Mouse (Mus musculus) kidney, postnatal 0 days (tissue): ENCODE data around the gene Rprd2. TPM values are rescaled to one million over a fixed set of nuclear protein-coding genes. Genes with fewer than 3 reads are reported as not detected.
"Not testable (repeated sequence)": the region's sequence is repeated elsewhere in the genome, so short reads cannot be mapped to it uniquely, and the experiment has no call there.

Experiments
- ATAC-seq: fragments of 200-750 bp; cut with Nextera tagmentation; replicated peaks from 2 replicates; pipeline ENCODE4 v1.8.0; 2017; ENCODE audit warnings: low read depth, moderate number of reproducible peaks, moderate TSS enrichment, moderate library complexity; ENCODE audit not compliant: low FRiP score
- DNase-seq: peaks from one replicate; pipeline ENCODE4 v3.0.0-alpha.2; 2016; ENCODE audit warnings: low spot score
- H3K27ac ChIP-seq: fragments of 300-500 bp; sonication (generic); 2 replicates; pipeline ENCODE4 v1.5.1; 2014; ENCODE audit warnings: mild to moderate bottlenecking
- H3K27me3 ChIP-seq: fragments of 300-500 bp; sonication (generic); 2 replicates; pipeline ENCODE4 v1.6.1; 2014; ENCODE audit warnings: low read length, mixed read lengths; ENCODE audit not compliant: insufficient read depth
- H3K36me3 ChIP-seq: fragments of 300-500 bp; sonication (generic); 2 replicates; pipeline ENCODE4 v1.6.1; 2014; ENCODE audit warnings: low read length, mixed read lengths; ENCODE audit not compliant: insufficient read depth
- H3K4me1 ChIP-seq: fragments of 300-500 bp; sonication (generic); replicated peaks from 2 replicates; pipeline ENCODE4 v1.6.1; 2014; ENCODE audit warnings: antibody characterized with exemption, low read length, mixed read lengths; ENCODE audit not compliant: insufficient read depth
- H3K4me2 ChIP-seq: fragments of 300-500 bp; sonication (generic); 2 replicates; pipeline ENCODE4 v1.6.1; 2014; ENCODE audit warnings: mild to moderate bottlenecking, low read length, moderate library complexity, mixed read lengths
- H3K4me3 ChIP-seq: fragments of 300-500 bp; sonication (generic); replicated peaks from 2 replicates; pipeline ENCODE4 v1.5.1; 2014; ENCODE audit warnings: low read depth, low read length
- H3K9ac ChIP-seq: fragments of 300-500 bp; sonication (generic); 2 replicates; pipeline ENCODE4 v1.6.1; 2014; ENCODE audit warnings: low read depth, low read length
- H3K9me3 ChIP-seq: fragments of 300-500 bp; sonication (generic); replicated peaks from 2 replicates; pipeline ENCODE4 v1.6.1; 2016; ENCODE audit warnings: low read length, inconsistent platforms, mixed read lengths
- CTCF ChIP-seq: IDR thresholded peaks from 2 replicates; pipeline ENCODE4 v1.5.1; 2016; ENCODE audit warnings: antibody characterized with exemption, low read depth, mild to moderate bottlenecking, moderate library complexity
- WGBS: fragments of 180-500 bp; shearing (Covaris S2); extraction: QIAGEN DNeasy Blood & Tissue Kit; methylation state at CpG from one replicate; pipeline ENCODE4 v1.1.7; 2014; 5-methylcytosine and 5-hydroxymethylcytosine counted together
- polyA plus RNA-seq: library from polyadenylated mRNA; unstranded; fragments of >200 nt; fragmentation: Nextera tagmentation; extraction: Ambion mirVana; gene quantifications from 2 replicates; pipeline ENCODE4 v1.2.1, GENCODE M21; 2015

The Rprd2 gene
- polyA plus RNA-seq, 1 experiment from 2014 or later = 15.1 TPM

DNA sequence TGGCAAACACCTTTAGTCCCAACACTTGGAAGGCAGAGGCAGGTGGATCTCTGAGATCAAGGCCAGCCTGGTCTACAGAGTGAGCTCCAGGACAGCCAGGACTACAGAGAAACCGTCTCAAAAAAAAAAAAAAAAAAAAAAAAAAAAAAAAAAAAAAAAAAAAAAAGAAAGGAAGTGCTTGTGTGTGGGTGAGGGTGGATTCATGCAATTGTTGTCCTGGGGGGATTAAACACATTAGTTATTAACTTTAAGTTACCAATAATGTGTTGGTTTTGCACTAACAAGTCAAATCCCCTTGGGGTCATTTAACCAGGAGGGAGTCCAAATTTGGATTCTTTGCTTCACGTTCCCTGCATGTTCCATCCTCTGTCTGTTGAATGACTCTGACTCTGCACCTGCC lies 7.6 kb upstream of the Rprd2 start:
- TF ChIP-seq CTCF = no peak
- WGBS = 60% methylated on average over 2 of the region's 2 CpGs
- ATAC-seq = no peak
- no peaks in the 10 kb centered on the region for H3K27me3 ChIP-seq
- H3K4me1 ChIP-seq = no peaks in the 10 kb centered on the region
- H3K9ac ChIP-seq = no peak overlapping the region
- H3K36me3 ChIP-seq = peaks cover 10% of the 10 kb centered on the region
- DNase-seq = no peak
- no peak overlapping the region for H3K27ac ChIP-seq
- H3K4me3 ChIP-seq = no peak overlapping the region
- H3K4me2 ChIP-seq = no peak overlapping the region
- H3K9me3 ChIP-seq = no peaks in the 10 kb centered on the region

DNA sequence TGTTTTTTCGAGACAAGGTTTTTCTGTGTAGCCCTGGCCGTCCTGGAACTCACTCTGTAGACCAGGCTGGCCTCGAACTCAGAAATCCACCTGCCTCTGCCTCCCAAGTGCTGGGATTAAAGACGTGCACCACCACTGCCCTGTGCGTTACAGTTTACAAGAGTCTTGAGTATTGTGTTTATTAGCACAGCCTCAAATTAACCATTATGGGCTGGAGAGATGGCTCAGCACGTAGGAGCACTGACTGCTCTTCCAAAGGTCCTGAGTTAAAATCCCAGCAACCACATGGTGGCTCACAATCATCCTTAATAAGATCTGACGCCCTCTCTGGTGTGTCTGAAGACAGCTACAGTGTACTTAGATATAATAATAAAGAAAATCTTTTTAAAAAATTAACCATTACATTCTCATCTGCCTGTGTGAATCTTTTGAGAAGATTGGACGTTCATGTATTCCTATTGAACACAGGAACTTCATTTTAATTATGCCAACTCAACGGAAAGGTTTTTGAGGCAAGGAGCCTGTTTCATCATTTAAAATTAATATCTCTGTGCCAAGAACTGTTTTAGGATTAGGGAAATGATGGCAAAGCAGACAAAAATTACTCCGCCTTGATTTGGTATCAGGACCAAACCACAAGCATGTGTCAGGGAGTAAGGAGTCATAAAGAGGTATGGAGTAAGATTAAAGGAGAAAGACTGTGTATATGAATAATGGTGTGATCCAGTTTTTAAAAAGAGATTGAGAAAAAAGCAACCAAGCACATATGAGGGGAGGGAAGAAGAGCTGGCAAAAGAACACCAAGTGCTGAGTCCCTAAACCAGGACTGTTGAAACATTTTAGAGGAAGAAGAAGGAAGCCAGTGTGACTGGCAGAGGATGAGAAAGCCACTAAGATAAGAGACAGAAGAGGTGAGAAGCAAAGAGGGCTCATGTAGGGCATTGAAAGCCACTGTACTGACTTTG lies 1.7 kb upstream of the Rprd2 start:
- Histone ChIP-seq H3K4me1 (0 out of 2 replicates have a peak, but pooled peaks cover 5% of the 10 kb centered on the region), H3K4me3 (peak overlapping the region; percentile 43), H3K27me3 (no peaks in the 10 kb centered on the region), H3K9me3 (no peaks in the 10 kb centered on the region), H3K36me3 (no peaks in the 10 kb centered on the region), H3K27ac (peak overlapping the region; percentile 100), H3K9ac (peak overlapping the region; percentile 68), H3K4me2 (peak overlapping the region; percentile 57)
- 34% methylated on average over 10 of the region's 10 CpGs for WGBS
- 0 out of 2 replicates have a peak, but pooled peaks have one; percentile 31 for TF ChIP-seq CTCF
- DNase-seq (no peak), ATAC-seq (no peak)

DNA sequence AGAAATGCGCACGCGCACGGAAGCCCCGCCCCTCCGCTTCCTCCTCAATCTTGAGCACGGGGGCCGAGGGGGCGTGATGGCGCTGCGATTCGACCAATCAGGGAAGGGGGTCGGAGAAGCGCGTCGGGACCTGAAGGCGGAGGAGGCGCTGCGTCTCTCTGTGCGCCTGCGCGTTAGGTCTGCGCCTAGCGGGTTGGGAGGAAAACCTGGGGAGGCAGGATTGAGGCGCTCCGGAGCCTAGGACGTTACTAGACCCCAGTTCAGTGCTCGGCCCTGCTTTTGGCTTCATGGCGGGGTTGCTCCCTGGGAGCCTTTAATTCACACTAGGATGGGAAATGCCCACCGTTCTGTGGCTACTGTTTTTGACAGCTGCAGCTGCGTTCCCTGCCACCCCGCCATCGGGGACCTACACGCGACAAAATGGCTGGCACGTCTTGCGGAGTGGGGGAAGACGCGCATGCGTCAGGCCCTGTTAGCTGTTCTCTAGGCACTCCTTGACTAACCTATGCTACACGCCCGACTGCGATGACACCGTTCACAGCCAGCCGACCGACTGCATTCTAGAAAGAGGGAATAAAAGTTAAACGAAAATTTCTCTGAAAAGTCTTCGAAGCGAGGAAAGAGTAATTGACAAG lies 805 bp upstream of the Rprd2 start:
- H3K27ac ChIP-seq = peak overlapping the region; percentile 100
- H3K27me3 ChIP-seq = no peaks in the 10 kb centered on the region
- peak overlapping the region; percentile 98 for H3K9ac ChIP-seq
- no peaks in the 10 kb centered on the region for H3K9me3 ChIP-seq
- 0 out of 2 replicates have a peak, but pooled peaks cover 5% of the 10 kb centered on the region for H3K4me1 ChIP-seq
- peak overlapping the region; percentile 83 for H3K4me3 ChIP-seq
- no peaks in the 10 kb centered on the region for H3K36me3 ChIP-seq
- ATAC-seq (peak; percentile 94), DNase-seq (peak; percentile 100)
- peak overlapping the region; percentile 57 for H3K4me2 ChIP-seq
- under 1% methylated on average over 49 of the region's 49 CpGs for WGBS
- no peak; the same call in 1 of the 2 replicates for TF ChIP-seq CTCF

DNA sequence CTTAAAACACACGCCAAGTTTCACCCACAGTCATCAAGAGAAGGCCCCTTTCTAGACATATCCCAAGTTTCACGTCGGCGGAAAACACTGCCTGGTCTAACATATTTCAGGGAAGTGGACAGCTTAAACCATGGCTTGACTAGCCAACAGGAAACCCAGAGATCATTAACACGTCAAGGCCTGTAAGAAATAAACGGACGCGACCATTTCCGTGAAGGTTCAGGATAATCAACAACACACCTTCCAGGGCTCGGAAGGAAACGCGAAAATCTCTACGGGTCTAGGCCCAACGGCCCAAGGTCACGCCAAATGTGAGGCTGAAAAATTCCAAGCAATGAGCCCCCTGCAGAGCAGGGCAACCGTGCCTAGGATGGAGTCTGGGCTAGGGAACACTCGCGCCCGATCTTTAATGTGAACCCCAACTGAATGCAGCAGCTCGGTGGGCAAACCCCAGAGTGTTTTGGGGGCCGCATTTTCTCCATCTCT lies 594 bp downstream of the Rprd2 start:
- Histone ChIP-seq H3K36me3 (no peaks in the 10 kb centered on the region), H3K9ac (peak overlapping the region; percentile 98), H3K4me2 (peak overlapping the region; percentile 68), H3K27ac (peak overlapping the region; percentile 100), H3K9me3 (no peaks in the 10 kb centered on the region), H3K4me3 (peak overlapping the region; percentile 83), H3K27me3 (no peaks in the 10 kb centered on the region), H3K4me1 (0 out of 2 replicates have a peak, but pooled peaks cover 5% of the 10 kb centered on the region)
- ATAC-seq (0 out of 2 replicates have a peak, but pooled peaks have one; percentile 2), DNase-seq (peak; percentile 88)
- under 1% methylated on average over 21 of the region's 21 CpGs for WGBS
- TF ChIP-seq CTCF = no peak

DNA sequence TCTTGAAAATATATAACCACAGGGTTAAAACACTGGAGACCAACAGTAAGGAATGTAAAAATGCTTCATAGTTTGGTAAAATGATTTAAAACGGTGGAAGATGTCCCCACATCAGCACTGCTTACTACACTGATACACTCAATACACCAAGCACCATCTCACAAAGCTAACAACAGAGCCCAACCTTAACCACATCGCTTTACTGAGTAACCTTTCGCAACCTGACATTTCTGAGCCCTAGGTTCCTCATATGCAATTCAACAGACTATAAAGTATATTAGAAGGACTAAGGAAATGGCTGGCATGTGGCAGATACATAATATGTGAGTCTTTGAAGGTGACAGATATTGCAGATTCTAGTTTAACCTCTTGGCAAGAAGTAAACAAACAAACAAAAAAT lies 2.0 kb downstream of the Rprd2 start:
- Histone ChIP-seq H3K9ac (no peak overlapping the region), H3K4me1 (0 out of 2 replicates have a peak, but pooled peaks cover 5% of the 10 kb centered on the region), H3K36me3 (no peaks in the 10 kb centered on the region), H3K4me3 (no peak overlapping the region), H3K27me3 (no peaks in the 10 kb centered on the region), H3K9me3 (no peaks in the 10 kb centered on the region), H3K4me2 (0 out of 2 replicates have a peak overlapping the region, but pooled peaks have one; percentile 23), H3K27ac (no peak overlapping the region)
- DNase-seq = no peak
- WGBS = 78% methylated on average over 3 of the region's 3 CpGs
- ATAC-seq = no peak
- TF ChIP-seq CTCF = no peak

DNA sequence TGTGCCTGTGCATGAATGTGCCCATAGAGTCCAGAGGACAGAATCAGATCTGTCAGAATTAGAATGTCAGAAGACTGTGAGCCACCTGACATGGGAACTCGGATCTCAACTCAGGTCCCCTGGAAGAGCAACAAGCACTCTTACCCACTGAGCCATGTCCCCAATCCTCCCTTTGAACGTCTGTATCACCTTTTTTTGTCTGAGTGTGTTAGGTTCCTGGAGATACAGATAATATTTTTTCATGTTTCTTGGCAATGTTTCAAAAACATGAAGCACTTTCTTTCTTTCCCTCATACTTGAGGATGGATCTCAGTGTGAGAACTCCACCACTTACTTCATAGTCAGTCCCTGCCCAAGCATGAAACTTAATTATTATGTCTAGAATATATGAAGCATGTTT lies 10.3 kb downstream of the Rprd2 start:
- DNase-seq (no peak), ATAC-seq (no peak)
- no peaks in the 10 kb centered on the region for H3K27me3 ChIP-seq
- H3K4me3 ChIP-seq = no peak overlapping the region
- H3K9ac ChIP-seq = no peak overlapping the region
- H3K4me2 ChIP-seq = no peak overlapping the region
- no peak overlapping the region for H3K27ac ChIP-seq
- 44% methylated on average over 2 of the region's 2 CpGs for WGBS
- H3K36me3 ChIP-seq = peaks cover 8% of the 10 kb centered on the region; the same call in 1 of the 2 replicates
- no peaks in the 10 kb centered on the region for H3K4me1 ChIP-seq
- no peaks in the 10 kb centered on the region for H3K9me3 ChIP-seq
- no peak for TF ChIP-seq CTCF

DNA sequence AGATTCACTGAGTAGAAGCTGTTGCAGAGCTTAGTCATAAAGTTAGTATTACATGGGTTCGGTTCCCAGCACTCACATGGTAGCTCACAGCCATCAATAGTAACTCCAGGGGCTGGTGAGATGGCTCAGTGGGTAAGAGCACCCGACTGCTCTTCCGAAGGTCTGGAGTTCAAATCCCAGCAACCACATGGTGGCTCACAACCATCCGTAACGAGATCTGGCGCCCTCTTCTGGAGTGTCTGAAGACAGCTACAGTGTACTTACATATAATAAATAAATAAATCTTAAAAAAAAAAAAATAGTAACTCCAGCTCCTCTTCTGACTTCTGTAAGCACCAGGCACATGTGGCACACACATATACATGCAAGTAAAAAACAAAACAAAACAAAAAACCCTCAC lies 11.0 kb downstream of the Rprd2 start:
- not testable (repeated sequence) for DNase-seq, H3K9ac ChIP-seq, H3K4me3 ChIP-seq, H3K27me3 ChIP-seq, H3K36me3 ChIP-seq, H3K4me2 ChIP-seq, H3K9me3 ChIP-seq, H3K4me1 ChIP-seq, H3K27ac ChIP-seq, ATAC-seq
- WGBS = 96% methylated on average over 3 of the region's 6 CpGs
